Mouse (Mus musculus) embryonic facial prominence, embryonic 13.5 days (tissue): ENCODE data around the gene Mov10l1. TPM values are rescaled to one million over a fixed set of nuclear protein-coding genes. Genes with fewer than 3 reads are reported as not detected.
A peak's percentile ranks its signal among the peaks of the same experiment; 100 is the strongest.

Experiments
- ATAC-seq: fragments of 200-750 bp; cut with Nextera tagmentation; 2 replicates; pipeline ENCODE4 v1.8.0; 2017; ENCODE audit warnings: low read depth; ENCODE audit not compliant: insufficient number of reproducible peaks, insufficient read depth, low FRiP score, low TSS enrichment
- H3K27ac ChIP-seq: fragments of 300-500 bp; sonication (generic); 2 replicates; pipeline ENCODE4 v1.5.1; 2015; ENCODE audit warnings: moderate library complexity, mild to moderate bottlenecking, inconsistent platforms
- H3K27me3 ChIP-seq: fragments of 300-500 bp; sonication (generic); 2 replicates; pipeline ENCODE4 v1.6.1; 2015; ENCODE audit warnings: mild to moderate bottlenecking, inconsistent platforms
- H3K36me3 ChIP-seq: fragments of 300-500 bp; sonication (generic); 2 replicates; pipeline ENCODE4 v1.6.1; 2015; ENCODE audit warnings: mild to moderate bottlenecking, inconsistent platforms
- H3K4me1 ChIP-seq: fragments of 300-500 bp; sonication (generic); 2 replicates; pipeline ENCODE4 v1.6.1; 2015; ENCODE audit warnings: inconsistent platforms
- H3K4me2 ChIP-seq: fragments of 300-500 bp; sonication (generic); 2 replicates; pipeline ENCODE4 v1.6.1; 2015; ENCODE audit warnings: moderate library complexity, mild to moderate bottlenecking, inconsistent platforms
- H3K4me3 ChIP-seq: fragments of 300-500 bp; sonication (generic); 2 replicates; pipeline ENCODE4 v1.5.1; 2015; ENCODE audit warnings: mild to moderate bottlenecking, inconsistent platforms
- H3K9ac ChIP-seq: fragments of 300-500 bp; sonication (generic); 2 replicates; pipeline ENCODE4 v1.6.1; 2015; ENCODE audit warnings: mild to moderate bottlenecking, inconsistent platforms
- H3K9me3 ChIP-seq: fragments of 300-500 bp; sonication (generic); 2 replicates; pipeline ENCODE4 v1.6.1; 2016; ENCODE audit warnings: inconsistent platforms
- WGBS: fragments of 180-500 bp; shearing (Covaris S2); methylation state at CpG from one replicate; pipeline ENCODE4 v1.1.7; 2015; ENCODE audit warnings: mixed read lengths; 5-methylcytosine and 5-hydroxymethylcytosine counted together
- polyA plus RNA-seq: library from polyadenylated mRNA; unstranded; fragments of >200 nt; fragmentation: Nextera tagmentation; extraction: Ambion mirVana; gene quantifications from 2 replicates; pipeline ENCODE4 v1.2.1, GENCODE M21; 2015

Mov10l1 gene
- polyA plus RNA-seq, 1 experiment from 2014 or later = not detected

GRCm38 (mm10) chr15:88964070-88964578 is 18.6 kb upstream of the Mov10l1 start:
- no peaks in the 10 kb centered on the region for H3K4me1 ChIP-seq
- H3K9me3 ChIP-seq = no peaks in the 10 kb centered on the region
- H3K4me3 ChIP-seq = no peak overlapping the region
- no peak overlapping the region for H3K4me2 ChIP-seq
- H3K27me3 ChIP-seq = no peaks in the 10 kb centered on the region
- no peak overlapping the region for H3K9ac ChIP-seq
- WGBS = 84% methylated on average over 2 of the region's 2 CpGs
- H3K36me3 ChIP-seq = no peaks in the 10 kb centered on the region
- no peak overlapping the region for H3K27ac ChIP-seq
- no peak for ATAC-seq

GRCm38 (mm10) chr15:88972300-88972699 is 10.4 kb upstream of the Mov10l1 start:
- no peak overlapping the region for H3K4me3 ChIP-seq
- 0 out of 2 replicates have a peak, but pooled peaks have one; percentile 3 for ATAC-seq
- no peak overlapping the region for H3K4me2 ChIP-seq
- no peak overlapping the region for H3K9ac ChIP-seq
- no peaks in the 10 kb centered on the region for H3K4me1 ChIP-seq
- H3K36me3 ChIP-seq = no peaks in the 10 kb centered on the region
- no peak overlapping the region for H3K27ac ChIP-seq
- 94% methylated on average over 4 of the region's 4 CpGs for WGBS
- H3K27me3 ChIP-seq = no peaks in the 10 kb centered on the region
- H3K9me3 ChIP-seq = no peaks in the 10 kb centered on the region

DNA sequence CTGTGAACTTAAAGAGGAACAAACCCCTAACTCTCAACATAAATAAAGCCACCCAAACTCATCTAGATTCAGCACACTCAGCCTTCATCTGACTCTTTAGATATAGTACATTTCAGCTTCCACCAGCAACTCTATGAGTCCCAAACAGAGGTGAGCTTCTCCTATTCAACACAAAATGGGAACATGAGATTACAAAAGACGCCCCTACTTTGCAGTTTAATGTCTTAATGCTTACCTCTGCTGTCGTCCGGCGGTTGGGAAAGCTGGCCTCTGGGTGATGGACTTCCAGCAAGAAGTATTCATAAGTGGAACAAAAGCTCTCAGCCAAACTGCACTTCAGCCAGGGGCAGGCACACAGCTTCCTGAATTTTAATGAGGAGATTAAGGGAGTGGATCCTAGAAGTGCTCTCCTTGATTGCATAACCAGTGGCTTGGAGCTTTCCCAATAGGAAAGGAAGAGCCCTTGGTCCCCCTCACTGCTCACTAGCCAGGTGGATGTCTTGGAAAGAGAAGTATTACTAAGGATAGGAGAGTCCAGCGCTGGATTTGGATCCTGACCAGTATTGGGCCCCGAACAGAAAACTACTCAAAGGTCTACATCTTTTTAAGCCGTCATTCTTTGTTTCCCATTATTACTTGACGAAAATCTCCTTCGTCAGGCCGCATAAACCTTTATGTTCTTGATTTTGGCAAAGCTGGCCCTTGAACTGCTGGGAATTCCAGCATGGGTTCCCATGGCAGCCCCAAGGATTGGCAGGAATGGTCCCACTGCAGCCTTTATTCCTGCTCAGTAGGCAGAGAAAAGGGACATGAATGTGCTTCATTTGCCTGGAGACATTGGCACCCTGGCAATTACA is 4.2 kb upstream of the Mov10l1 start, which contains the start of gene Mlc1:
Gene Mlc1, minus strand, starts transcription at position 727 of the 857 bp plus-strand sequence.
- no peaks in the 10 kb centered on the region for H3K9me3 ChIP-seq
- H3K9ac ChIP-seq = no peak within 1 kb of the TSS
- no peaks in the 10 kb centered on the region for H3K4me1 ChIP-seq
- no peaks in the 10 kb centered on the region for H3K27me3 ChIP-seq
- no peaks in the 10 kb centered on the region for H3K36me3 ChIP-seq
- no peak within 1 kb of the TSS for H3K4me3 ChIP-seq
- no peak within 1 kb of the TSS for H3K27ac ChIP-seq
- no peak within 1 kb of the TSS for H3K4me2 ChIP-seq
- no peak for ATAC-seq
- WGBS = 71% methylated on average over 10 of the region's 10 CpGs

DNA sequence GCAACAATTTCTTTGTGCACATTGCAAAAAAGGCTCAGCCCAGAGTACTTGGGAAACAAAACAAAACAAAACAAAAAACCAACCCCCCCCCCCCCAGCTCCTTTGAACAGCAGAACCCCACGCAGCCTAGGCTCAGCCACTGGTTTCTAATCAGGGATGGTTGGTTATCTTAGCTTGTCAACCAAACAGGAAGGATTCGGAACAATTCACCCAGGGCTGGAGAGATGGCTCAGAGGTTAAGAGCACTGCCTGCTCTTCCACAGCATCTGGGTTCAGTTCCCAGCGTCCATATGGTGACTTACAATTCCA is 3.6 kb upstream of the Mov10l1 start:
- no peaks in the 10 kb centered on the region for H3K9me3 ChIP-seq
- no peaks in the 10 kb centered on the region for H3K4me1 ChIP-seq
- H3K27me3 ChIP-seq = no peaks in the 10 kb centered on the region
- no peak overlapping the region for H3K4me3 ChIP-seq
- 62% methylated on average over 3 of the region's 3 CpGs for WGBS
- no peak for ATAC-seq
- H3K4me2 ChIP-seq = no peak overlapping the region
- H3K9ac ChIP-seq = no peak overlapping the region
- no peak overlapping the region for H3K27ac ChIP-seq
- H3K36me3 ChIP-seq = no peaks in the 10 kb centered on the region

DNA sequence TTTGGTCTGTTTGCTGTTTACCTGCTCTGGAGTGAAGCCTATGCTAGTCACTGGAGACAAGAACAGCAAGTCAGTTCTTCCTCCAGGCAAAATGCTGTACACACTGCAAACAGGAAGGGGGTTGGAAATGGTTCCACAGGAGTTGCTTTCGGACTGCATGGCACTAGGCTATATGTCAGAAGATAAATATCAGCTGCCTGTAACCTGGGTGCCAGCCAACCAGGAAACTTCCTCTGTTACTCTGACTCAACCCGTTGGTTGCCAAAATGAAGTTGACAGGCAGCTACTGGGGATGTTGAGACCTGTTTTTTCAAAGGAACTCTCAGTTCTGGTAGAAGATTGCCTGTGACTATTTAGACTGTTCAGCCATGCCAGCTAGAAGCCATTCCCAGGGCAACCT is 6.5 kb downstream of the Mov10l1 start:
- Histone ChIP-seq H3K4me1 (no peaks in the 10 kb centered on the region), H3K4me2 (no peak overlapping the region), H3K9ac (no peak overlapping the region), H3K36me3 (no peaks in the 10 kb centered on the region), H3K9me3 (no peaks in the 10 kb centered on the region), H3K27me3 (no peaks in the 10 kb centered on the region), H3K27ac (no peak overlapping the region), H3K4me3 (no peak overlapping the region)
- no peak for ATAC-seq
- WGBS = 50% methylated on average over 2 of the region's 2 CpGs

GRCm38 (mm10) chr15:88998636-88999035 is 15.9 kb downstream of the Mov10l1 start:
- H3K4me2 ChIP-seq = no peak overlapping the region
- H3K36me3 ChIP-seq = no peaks in the 10 kb centered on the region
- 74% methylated on average over 8 of the region's 8 CpGs for WGBS
- H3K4me3 ChIP-seq = no peak overlapping the region
- H3K9me3 ChIP-seq = no peaks in the 10 kb centered on the region
- H3K4me1 ChIP-seq = no peaks in the 10 kb centered on the region
- no peaks in the 10 kb centered on the region for H3K27me3 ChIP-seq
- ATAC-seq = no peak
- no peak overlapping the region for H3K27ac ChIP-seq
- H3K9ac ChIP-seq = no peak overlapping the region

DNA sequence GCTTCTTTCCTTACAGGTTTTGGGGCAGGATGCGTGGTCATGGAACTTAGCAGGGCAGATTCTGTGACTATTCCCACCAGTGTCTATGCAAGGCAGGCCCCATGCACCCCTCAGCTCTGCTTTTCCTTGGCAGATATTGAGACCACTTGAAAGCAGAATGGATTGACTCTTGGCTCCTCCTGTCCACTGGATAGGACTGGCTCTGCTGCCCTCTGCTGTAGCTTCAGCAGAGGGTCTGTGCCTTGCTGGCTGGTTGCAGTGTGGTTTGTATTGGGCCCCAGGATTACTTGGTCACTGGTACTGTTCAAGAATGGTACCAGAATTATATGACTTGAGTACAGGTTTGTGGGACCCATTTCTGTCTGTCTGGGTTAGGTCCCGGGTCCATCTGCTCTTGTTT is 16.4 kb downstream of the Mov10l1 start:
- Histone ChIP-seq H3K36me3 (no peaks in the 10 kb centered on the region), H3K27me3 (no peaks in the 10 kb centered on the region), H3K27ac (no peak overlapping the region), H3K4me3 (no peak overlapping the region), H3K4me2 (no peak overlapping the region), H3K4me1 (no peaks in the 10 kb centered on the region), H3K9ac (no peak overlapping the region), H3K9me3 (no peaks in the 10 kb centered on the region)
- no peak for ATAC-seq
- 71% methylated on average over 2 of the region's 2 CpGs for WGBS

GRCm38 (mm10) chr15:89000367-89000766 is 17.7 kb downstream of the Mov10l1 start:
- 56% methylated on average over 2 of the region's 2 CpGs for WGBS

DNA sequence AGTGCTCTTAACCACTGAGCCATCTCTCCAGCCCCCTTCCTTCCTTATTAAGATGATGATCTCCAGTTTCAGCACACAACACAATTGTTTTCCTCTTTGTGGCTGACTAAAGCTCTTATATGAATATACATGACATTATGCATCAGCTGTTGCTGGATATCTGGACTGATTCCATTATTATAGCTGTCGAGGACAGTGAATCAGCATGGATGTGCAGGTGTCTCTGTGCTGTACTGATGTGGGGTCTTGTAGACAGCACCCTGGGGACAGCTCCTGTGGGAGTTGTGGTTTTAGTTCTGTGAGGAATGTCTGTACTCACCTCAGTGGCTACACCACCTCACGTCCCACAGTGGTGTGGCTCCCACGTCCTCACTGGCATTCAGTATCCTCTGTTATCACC is 18.5 kb downstream of the Mov10l1 start:
- WGBS = 80% methylated on average over 3 of the region's 3 CpGs
- Histone ChIP-seq H3K4me1 (no peaks in the 10 kb centered on the region), H3K4me2 (no peak overlapping the region), H3K27ac (no peak overlapping the region), H3K4me3 (no peak overlapping the region), H3K9ac (no peak overlapping the region), H3K27me3 (no peaks in the 10 kb centered on the region), H3K9me3 (no peaks in the 10 kb centered on the region), H3K36me3 (no peaks in the 10 kb centered on the region)
- no peak for ATAC-seq

More at GRCm38 (mm10) chr15:89000367-89000766, 17.7 kb downstream of the Mov10l1 start:
- no peak overlapping the region for H3K27ac ChIP-seq
- H3K27me3 ChIP-seq = no peaks in the 10 kb centered on the region
- no peaks in the 10 kb centered on the region for H3K36me3 ChIP-seq
- H3K9me3 ChIP-seq = no peaks in the 10 kb centered on the region
- H3K4me1 ChIP-seq = no peaks in the 10 kb centered on the region
- no peak overlapping the region for H3K4me3 ChIP-seq
- H3K4me2 ChIP-seq = no peak overlapping the region
- H3K9ac ChIP-seq = no peak overlapping the region
- no peak for ATAC-seq

GRCm38 (mm10) chr15:89007002-89007401 is 24.3 kb downstream of the Mov10l1 start:
- 85% methylated on average over 7 of the region's 7 CpGs for WGBS
- Histone ChIP-seq H3K36me3 (no peaks in the 10 kb centered on the region), H3K27me3 (no peaks in the 10 kb centered on the region), H3K9me3 (no peaks in the 10 kb centered on the region), H3K27ac (no peak overlapping the region), H3K4me3 (no peak overlapping the region), H3K9ac (no peak overlapping the region), H3K4me2 (no peak overlapping the region), H3K4me1 (no peaks in the 10 kb centered on the region)
- no peak for ATAC-seq

- no peak overlapping the region for H3K27ac ChIP-seq
- no peaks in the 10 kb centered on the region for H3K4me1 ChIP-seq
- no peaks in the 10 kb centered on the region for H3K9me3 ChIP-seq
- H3K9ac ChIP-seq = no peak overlapping the region
- H3K4me3 ChIP-seq = no peak overlapping the region
- ATAC-seq = no peak
- no peaks in the 10 kb centered on the region for H3K27me3 ChIP-seq
- no peak overlapping the region for H3K4me2 ChIP-seq
- no peaks in the 10 kb centered on the region for H3K36me3 ChIP-seq
- 83% methylated on average over 5 of the region's 5 CpGs for WGBS
These were observed 25.1 kb downstream of the Mov10l1 start for GRCm38 (mm10) chr15:89007781-89008180.

GRCm38 (mm10) chr15:89016722-89017121 is 34.0 kb downstream of the Mov10l1 start:
- no peak overlapping the region for H3K4me3 ChIP-seq
- H3K9ac ChIP-seq = no peak overlapping the region
- H3K27me3 ChIP-seq = no peaks in the 10 kb centered on the region
- no peak for ATAC-seq
- H3K4me2 ChIP-seq = no peak overlapping the region
- 90% methylated on average over 3 of the region's 3 CpGs for WGBS
- H3K27ac ChIP-seq = no peak overlapping the region
- no peaks in the 10 kb centered on the region for H3K36me3 ChIP-seq
- no peaks in the 10 kb centered on the region for H3K4me1 ChIP-seq
- H3K9me3 ChIP-seq = no peaks in the 10 kb centered on the region
